Mouse (Mus musculus): ENCODE results near the gene Mb21d2. TPM values are rescaled to one million over a fixed set of nuclear protein-coding genes. Genes with fewer than 3 reads are reported as not detected.

Gene Mb21d2
- total and polyA plus RNA-seq, 3 experiments = not detected

DNA sequence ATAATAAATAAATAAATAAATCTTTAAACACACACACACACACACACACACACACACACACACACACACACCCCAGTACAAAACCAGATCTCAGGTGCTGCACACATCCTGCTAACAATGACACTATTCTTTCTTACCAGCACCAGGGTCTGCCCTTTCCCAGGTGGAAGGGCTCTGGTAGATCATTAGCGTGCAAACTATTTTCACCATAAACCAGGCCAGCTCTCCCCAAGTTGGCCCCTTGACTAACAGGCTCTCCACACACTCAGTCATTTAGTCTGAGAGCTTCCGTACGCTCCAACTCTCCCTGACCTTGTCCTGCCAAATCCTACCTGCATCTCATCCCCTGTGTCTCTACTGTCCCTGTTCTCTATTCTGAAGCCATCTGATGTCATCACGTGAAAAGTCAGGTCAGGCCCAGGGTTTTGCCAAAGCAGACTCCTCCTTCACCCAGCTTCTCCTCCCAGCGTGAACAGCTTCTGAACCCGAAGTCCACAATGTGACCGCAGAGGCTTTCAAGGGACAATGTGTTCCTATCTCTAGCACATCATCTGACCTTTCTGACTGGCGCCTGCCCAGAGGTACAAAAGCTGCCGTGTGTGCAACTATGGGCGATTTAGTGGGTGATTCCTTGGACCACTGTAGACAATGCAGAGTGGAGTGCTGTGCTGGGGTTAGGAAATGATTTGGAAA, 100.1 kb downstream of the Mb21d2 start:
- Histone ChIP-seq H3K9me3 (replicated peaks; ENCODE audit: low read length) (peaks cover 89% of the 10 kb centered on the region), H3K4me2 (ENCODE audit: insufficient read depth, low read depth, poor library complexity, severe bottlenecking) (no peak overlapping the region), H3K27me3 (replicated peaks) (no peaks in the 10 kb centered on the region), H3K9ac (ENCODE audit: insufficient read depth, low read depth) (no peak overlapping the region), H3K27ac (ENCODE audit: insufficient read depth, low read depth) (no peak overlapping the region), H3K36me3 (replicated peaks in 1 of 2; ENCODE audit: control insufficient read depth in 1 of 2, insufficient read depth in 1 of 2, low read length in 1 of 2) (no peaks in the 10 kb centered on the region), H3K79me2 (replicated peaks; ENCODE audit: control insufficient read depth, extremely low read depth, insufficient read depth, poor library complexity, severe bottlenecking) (no peaks in the 10 kb centered on the region), H3K4me1 (ENCODE audit: control insufficient read depth in 1 of 2, insufficient read depth in 2 of 2) (no peaks in the 10 kb centered on the region), H3K4me3 (replicated peaks in 1 of 3; ENCODE audit: low read depth in 2 of 3, low read length in 2 of 3, poor library complexity in 1 of 3) (peak overlapping the region in 1 of 3 experiments; percentile 4)
- dilution Hi-C loops (cut with MboI; ENCODE audit: extremely low pct_ligation_motif_present, extremely low pct_unique_long_range_greater_than_20kb, low sequenced_read_pairs) = no loop called here
- in situ Hi-C loops (cut with MboI; ENCODE audit: low pct_ligation_motif_present, low pct_unique_long_range_greater_than_20kb, low sequenced_read_pairs) = loop anchor here (25.0 kb wide), 1 partner anchor 733 kb away; no protein-coding TSS in a partner anchor
- TF ChIP-seq JUND (conservative IDR thresholded peaks at IDR 0.05; ENCODE audit: low read depth, low read length) (no peak), RCOR1 (conservative IDR thresholded peaks at IDR 0.05; ENCODE audit: low read depth, low read length) (no peak), USF2 (conservative IDR thresholded peaks at IDR 0.05; ENCODE audit: low read depth, low read length) (no peak), USF1 (IDR thresholded peaks at IDR 0.05; ENCODE audit: low read depth, low read length) (no peak), EP300 (IDR thresholded peaks at IDR 0.05; ENCODE audit: low read length) (no peak), RAD21 (IDR thresholded peaks at IDR 0.05; ENCODE audit: low read depth, low read length) (no peak), CTCF (conservative IDR thresholded peaks at IDR 0.05 in 1 of 2, IDR thresholded peaks at IDR 0.05 in 1 of 2; ENCODE audit: low read depth in 2 of 2, low read length in 2 of 2) (no peak), NELFE (IDR thresholded peaks at IDR 0.05; ENCODE audit: low read depth, low read length) (no peak)
- DNase-seq (ENCODE audit: extremely low read depth) = no peak

DNA sequence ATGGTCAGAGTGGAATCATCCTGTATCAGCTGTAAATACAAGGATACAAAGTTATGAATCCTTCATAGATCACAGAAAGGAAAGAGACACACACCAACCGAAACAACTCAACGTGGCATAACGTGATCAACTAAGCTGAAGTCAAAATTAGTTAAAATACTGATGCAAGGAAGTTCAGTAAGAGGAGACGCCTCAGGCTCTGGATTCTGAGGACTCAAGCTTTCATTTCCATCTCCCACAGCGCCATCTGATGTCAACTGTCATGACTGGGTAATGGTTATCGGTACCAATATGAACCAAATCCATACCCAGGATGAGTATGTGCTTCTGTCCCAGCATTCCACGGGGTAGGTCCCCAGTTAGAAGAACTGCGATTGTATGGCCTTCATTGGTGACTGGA, 104.7 kb downstream of the Mb21d2 start:
- Histone ChIP-seq H3K4me2 (ENCODE audit: insufficient read depth, low read depth, poor library complexity, severe bottlenecking) (no peak overlapping the region), H3K4me3 (replicated peaks in 1 of 3; ENCODE audit: low read depth in 2 of 3, low read length in 2 of 3, poor library complexity in 1 of 3) (no peak overlapping the region), H3K36me3 (replicated peaks in 1 of 2; ENCODE audit: control insufficient read depth in 1 of 2, insufficient read depth in 1 of 2, low read length in 1 of 2) (no peaks in the 10 kb centered on the region), H3K27me3 (replicated peaks) (no peaks in the 10 kb centered on the region), H3K4me1 (ENCODE audit: control insufficient read depth in 1 of 2, insufficient read depth in 2 of 2) (no peaks in the 10 kb centered on the region), H3K9me3 (replicated peaks; ENCODE audit: low read length) (peaks cover 84% of the 10 kb centered on the region), H3K9ac (ENCODE audit: insufficient read depth, low read depth) (no peak overlapping the region), H3K27ac (ENCODE audit: insufficient read depth, low read depth) (no peak overlapping the region), H3K79me2 (replicated peaks; ENCODE audit: control insufficient read depth, extremely low read depth, insufficient read depth, poor library complexity, severe bottlenecking) (no peaks in the 10 kb centered on the region)
- DNase-seq (ENCODE audit: extremely low read depth) = no peak
- dilution Hi-C loops (cut with MboI; ENCODE audit: extremely low pct_ligation_motif_present, extremely low pct_unique_long_range_greater_than_20kb, low sequenced_read_pairs) = no loop called here
- in situ Hi-C loops (cut with MboI; ENCODE audit: low pct_ligation_motif_present, low pct_unique_long_range_greater_than_20kb, low sequenced_read_pairs) = loop anchor here (25.0 kb wide), 1 partner anchor 738 kb away; no protein-coding TSS in a partner anchor
- TF ChIP-seq E2F4 (IDR thresholded peaks at IDR 0.05; ENCODE audit: insufficient replicate concordance, low read depth, low read length) (no peak), MYC (IDR thresholded peaks at IDR 0.05; ENCODE audit: low read depth, low read length) (no peak), GABPA (IDR thresholded peaks at IDR 0.05; ENCODE audit: insufficient replicate concordance, low read depth, low read length) (no peak), MXI1 (IDR thresholded peaks at IDR 0.05; ENCODE audit: low read depth, low read length) (no peak), UBTF (IDR thresholded peaks at IDR 0.05; ENCODE audit: low read depth, low read length) (no peak), ZMIZ1 (IDR thresholded peaks at IDR 0.05; ENCODE audit: low read depth, low read length) (no peak), TCF12 (IDR thresholded peaks at IDR 0.05; ENCODE audit: low read depth, low read length) (no peak), SMC3 (IDR thresholded peaks at IDR 0.05; ENCODE audit: low read depth, low read length) (no peak), POLR2AphosphoS2 (IDR thresholded peaks at IDR 0.05; ENCODE audit: low read depth, low read length) (no peak), NELFE (IDR thresholded peaks at IDR 0.05; ENCODE audit: low read depth, low read length) (no peak), CHD1 (IDR thresholded peaks at IDR 0.05; ENCODE audit: low read depth, low read length) (no peak)

Measured in CH12.LX (cell line).